Mouse (Mus musculus) cerebellum, postnatal 36 days (tissue): ENCODE measurements around the gene Zfp367.

Source experiments
- DNase-seq, 2 experiments: peaks; one replicate each; pipeline ENCODE4 v3.0.0; 2021 to 2022; ENCODE audit warnings: mixed read lengths in 2 of 2

The Zfp367 gene

DNA sequence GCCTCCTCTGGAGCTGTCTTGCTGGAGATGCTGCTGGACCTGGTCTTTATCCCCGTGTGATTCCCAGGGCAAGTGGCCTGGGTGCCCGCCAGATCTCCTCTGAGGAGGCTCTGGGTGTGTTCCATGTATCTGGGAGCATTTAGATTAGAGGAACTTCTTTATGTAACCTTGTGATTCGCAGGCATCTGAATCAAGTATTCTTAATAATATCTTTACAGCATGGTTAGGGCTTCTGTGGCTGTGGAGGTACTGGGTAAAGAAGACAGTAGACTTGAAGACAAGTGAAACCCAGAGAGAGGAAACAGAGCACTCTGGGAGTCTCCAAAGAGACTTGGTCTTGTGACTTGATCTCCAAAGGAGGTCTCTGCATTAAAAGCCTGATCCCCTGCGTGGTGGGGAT lies 63.9 kb downstream of the Zfp367 start, which contains the start of gene Hsd17b3:
Hsd17b3 (minus strand) TSS at position 101 of the 400 bp plus-strand sequence.
- DNase-seq = no peak

DNA sequence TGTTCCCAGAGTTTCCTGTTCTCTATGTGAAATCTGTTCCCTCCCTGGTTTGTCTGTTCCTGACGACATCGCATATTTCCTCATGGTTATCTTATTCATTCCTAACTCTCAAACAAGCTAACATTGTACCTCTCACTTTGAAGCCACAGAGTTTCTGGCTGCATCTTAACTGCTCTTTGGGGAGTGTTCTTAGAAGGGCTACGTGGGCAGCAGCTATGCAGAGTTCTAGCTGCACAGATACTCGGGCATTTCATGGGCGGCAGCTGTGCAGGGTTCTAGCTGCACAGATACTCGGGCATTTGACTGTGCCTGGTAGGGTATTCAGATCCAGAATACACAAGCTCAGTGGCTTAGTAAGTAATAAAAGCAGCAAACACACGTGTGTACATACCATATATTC lies 64.9 kb downstream of the Zfp367 start:
- DNase-seq = no peak

DNA sequence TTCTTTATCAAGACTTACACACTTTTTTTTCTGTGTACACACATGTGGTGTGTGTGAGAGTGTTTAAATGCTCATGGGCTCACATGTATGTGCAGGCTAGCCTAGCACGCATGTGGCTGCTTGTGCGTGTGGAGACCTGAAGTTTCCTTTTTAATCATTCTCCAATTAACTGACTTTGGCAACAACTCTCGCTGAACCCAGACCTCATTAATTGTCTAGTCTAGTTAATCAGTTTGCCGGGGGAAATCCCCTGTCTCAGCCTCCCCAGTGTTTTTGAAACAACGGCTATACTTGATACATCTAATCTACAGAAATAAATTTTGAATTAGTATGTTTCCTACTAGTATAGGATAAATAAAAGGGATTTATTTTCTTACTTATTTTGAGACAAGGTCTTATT lies 67.0 kb downstream of the Zfp367 start:
- no peak for DNase-seq

DNA sequence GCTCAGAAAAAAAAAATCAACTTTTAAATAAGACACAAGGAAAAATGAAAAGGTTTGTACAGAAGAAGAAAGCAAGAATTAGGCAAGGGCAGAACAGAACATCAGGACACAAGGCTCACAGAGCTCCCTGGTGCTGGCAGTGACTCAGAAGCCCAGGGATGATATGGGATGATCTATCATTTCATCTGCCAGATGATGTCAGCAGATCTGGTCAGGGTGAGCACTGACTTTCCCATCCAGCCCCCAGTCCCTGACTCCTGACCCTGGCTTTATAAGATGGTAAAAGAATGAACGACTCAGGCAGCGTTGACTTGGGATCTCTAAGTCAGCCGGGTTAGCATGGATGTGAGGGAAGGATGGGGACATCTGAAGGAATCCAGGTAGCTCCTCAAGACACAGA lies 69.7 kb downstream of the Zfp367 start:
- DNase-seq = no peak
